Mouse (Mus musculus) fibroblast of lung, adult 2 months (primary cell): Measurements from ENCODE around the gene Homer3.

ENCODE experiments used
- DNase-seq: peaks from one replicate; pipeline ENCODE4 v3.0.0-alpha.2; 2011; ENCODE audit warnings: low read depth

Homer3 gene

GRCm38 (mm10) chr8:70332878-70333202 lies 50.2 kb downstream of the Homer3 start:
- DNase-seq, result no peak

- no peak for DNase-seq
Observed at GRCm38 (mm10) chr8:70338931-70339330, 56.3 kb downstream of the Homer3 start.

GRCm38 (mm10) chr8:70340659-70341058 lies 58.0 kb downstream of the Homer3 start:
- DNase-seq, result no peak

GRCm38 (mm10) chr8:70342007-70342406 lies 59.4 kb downstream of the Homer3 start:
- DNase-seq, result no peak

- DNase-seq, result peak; percentile 67
Observed at GRCm38 (mm10) chr8:70343076-70343475, 60.4 kb downstream of the Homer3 start.

GRCm38 (mm10) chr8:70343696-70344095 lies 61.1 kb downstream of the Homer3 start:
- no peak for DNase-seq
